Mouse (Mus musculus): ENCODE results near the gene Tsks.

- TF ChIP-seq GATA1 (IDR thresholded peaks at IDR 0.05; ENCODE audit: borderline replicate concordance, low read length) = no peak
- TF ChIP-seq FLI1 (IDR thresholded peaks at IDR 0.05; ENCODE audit: low read length) = no peak
These were observed 24.8 kb upstream of the Tsks start for GRCm38 (mm10) chr7:44918219-44918618.
